Mouse (Mus musculus) kidney, postnatal 0 days (tissue): Measurements from ENCODE around the gene Tmem270. TPM values are rescaled to one million over a fixed set of nuclear protein-coding genes. Genes with fewer than 3 reads are reported as not detected.
"Not testable (repeated sequence)": the region's sequence is repeated elsewhere in the genome, so short reads cannot be mapped to it uniquely, and the experiment has no call there.

Experiments
- ATAC-seq: fragments of 200-750 bp; cut with Nextera tagmentation; replicated peaks from 2 replicates; pipeline ENCODE4 v1.8.0; 2017; ENCODE audit warnings: low read depth, moderate number of reproducible peaks, moderate TSS enrichment, moderate library complexity; ENCODE audit not compliant: low FRiP score
- DNase-seq: peaks from one replicate; pipeline ENCODE4 v3.0.0-alpha.2; 2016; ENCODE audit warnings: low spot score
- H3K27ac ChIP-seq: fragments of 300-500 bp; sonication (generic); 2 replicates; pipeline ENCODE4 v1.5.1; 2014; ENCODE audit warnings: mild to moderate bottlenecking
- H3K27me3 ChIP-seq: fragments of 300-500 bp; sonication (generic); 2 replicates; pipeline ENCODE4 v1.6.1; 2014; ENCODE audit warnings: low read length, mixed read lengths; ENCODE audit not compliant: insufficient read depth
- H3K36me3 ChIP-seq: fragments of 300-500 bp; sonication (generic); 2 replicates; pipeline ENCODE4 v1.6.1; 2014; ENCODE audit warnings: low read length, mixed read lengths; ENCODE audit not compliant: insufficient read depth
- H3K4me1 ChIP-seq: fragments of 300-500 bp; sonication (generic); replicated peaks from 2 replicates; pipeline ENCODE4 v1.6.1; 2014; ENCODE audit warnings: antibody characterized with exemption, low read length, mixed read lengths; ENCODE audit not compliant: insufficient read depth
- H3K4me2 ChIP-seq: fragments of 300-500 bp; sonication (generic); 2 replicates; pipeline ENCODE4 v1.6.1; 2014; ENCODE audit warnings: mild to moderate bottlenecking, low read length, moderate library complexity, mixed read lengths
- H3K4me3 ChIP-seq: fragments of 300-500 bp; sonication (generic); replicated peaks from 2 replicates; pipeline ENCODE4 v1.5.1; 2014; ENCODE audit warnings: low read depth, low read length
- H3K9ac ChIP-seq: fragments of 300-500 bp; sonication (generic); 2 replicates; pipeline ENCODE4 v1.6.1; 2014; ENCODE audit warnings: low read depth, low read length
- H3K9me3 ChIP-seq: fragments of 300-500 bp; sonication (generic); replicated peaks from 2 replicates; pipeline ENCODE4 v1.6.1; 2016; ENCODE audit warnings: low read length, inconsistent platforms, mixed read lengths
- CTCF ChIP-seq: IDR thresholded peaks from 2 replicates; pipeline ENCODE4 v1.5.1; 2016; ENCODE audit warnings: antibody characterized with exemption, low read depth, mild to moderate bottlenecking, moderate library complexity
- WGBS: fragments of 180-500 bp; shearing (Covaris S2); extraction: QIAGEN DNeasy Blood & Tissue Kit; methylation state at CpG from one replicate; pipeline ENCODE4 v1.1.7; 2014; 5-methylcytosine and 5-hydroxymethylcytosine counted together
- polyA plus RNA-seq: library from polyadenylated mRNA; unstranded; fragments of >200 nt; fragmentation: Nextera tagmentation; extraction: Ambion mirVana; gene quantifications from 2 replicates; pipeline ENCODE4 v1.2.1, GENCODE M21; 2015

Gene Tmem270
- polyA plus RNA-seq, 1 experiment from 2014 or later, result not detected

- ATAC-seq, result no peak
- DNase-seq, result no peak
- 82% methylated on average over 3 of the region's 3 CpGs for WGBS
These were observed 32.5 kb upstream of the Tmem270 start for GRCm38 (mm10) chr5:134939069-134939468.

GRCm38 (mm10) chr5:134936626-134937185 lies 30.2 kb upstream of the Tmem270 start:
- Histone ChIP-seq H3K27ac (no peak overlapping the region), H3K9ac (no peak overlapping the region), H3K4me2 (no peak overlapping the region), H3K4me3 (no peak overlapping the region), H3K27me3 (no peaks in the 10 kb centered on the region), H3K9me3 (no peaks in the 10 kb centered on the region), H3K4me1 (no peaks in the 10 kb centered on the region), H3K36me3 (peaks cover 8% of the 10 kb centered on the region; the same call in 1 of the 2 replicates)
- ATAC-seq (no peak), DNase-seq (no peak)
- TF ChIP-seq CTCF, result no peak
- WGBS, result 86% methylated on average over 6 of the region's 6 CpGs

More at GRCm38 (mm10) chr5:134939069-134939468, 32.5 kb upstream of the Tmem270 start:
- no peaks in the 10 kb centered on the region for H3K4me1 ChIP-seq
- H3K4me3 ChIP-seq, result no peak overlapping the region
- no peak overlapping the region for H3K27ac ChIP-seq
- H3K27me3 ChIP-seq, result no peaks in the 10 kb centered on the region
- no peak overlapping the region for H3K4me2 ChIP-seq
- TF ChIP-seq CTCF, result no peak
- H3K36me3 ChIP-seq, result peaks cover 6% of the 10 kb centered on the region; the same call in 1 of the 2 replicates
- no peak overlapping the region for H3K9ac ChIP-seq
- H3K9me3 ChIP-seq, result no peaks in the 10 kb centered on the region

DNA sequence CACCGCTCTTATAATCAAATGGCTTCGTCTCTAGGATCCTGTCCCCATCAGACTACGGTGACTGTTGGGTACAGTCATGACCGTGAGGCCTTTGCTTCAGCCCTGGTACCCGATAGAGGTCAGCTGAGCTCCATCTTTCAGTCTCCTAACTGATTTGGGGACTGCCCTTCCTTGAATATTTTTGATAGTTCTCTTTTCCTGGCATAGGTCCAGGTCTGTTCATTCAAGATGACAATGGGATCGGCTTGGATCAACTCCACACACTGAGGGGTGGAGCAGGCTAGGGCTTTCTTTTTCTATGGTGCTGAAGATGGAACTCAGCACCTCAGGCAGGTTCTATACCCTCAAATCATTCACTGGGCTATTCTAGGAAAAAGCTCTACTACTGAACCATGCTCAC lies 29.5 kb upstream of the Tmem270 start:
- Histone ChIP-seq H3K4me3 (no peak overlapping the region), H3K4me2 (no peak overlapping the region), H3K9ac (no peak overlapping the region), H3K27me3 (no peaks in the 10 kb centered on the region), H3K9me3 (no peaks in the 10 kb centered on the region), H3K4me1 (no peaks in the 10 kb centered on the region), H3K36me3 (peaks cover 8% of the 10 kb centered on the region; the same call in 1 of the 2 replicates), H3K27ac (no peak overlapping the region)
- ATAC-seq (no peak), DNase-seq (no peak)
- no peak for TF ChIP-seq CTCF
- 91% methylated on average over 6 of the region's 6 CpGs for WGBS

DNA sequence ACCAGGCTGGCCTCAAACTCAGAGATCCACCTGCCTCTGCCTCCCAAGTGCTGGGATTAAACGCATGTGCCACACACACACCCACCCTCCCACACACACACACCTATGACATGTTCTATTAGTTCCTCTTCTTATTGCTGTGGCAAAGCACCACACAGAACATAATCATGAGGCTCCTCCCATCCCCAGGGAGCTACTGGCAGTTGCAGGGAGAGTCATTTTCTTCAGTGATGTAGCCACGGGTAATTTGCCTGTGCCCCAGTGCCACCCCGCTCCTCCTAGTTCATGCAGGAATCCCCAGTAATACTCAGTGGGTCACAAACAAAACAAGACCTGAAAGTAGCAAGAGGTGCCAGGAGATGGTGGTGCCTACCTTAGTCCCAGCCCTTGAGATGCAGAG lies 28.1 kb upstream of the Tmem270 start:
- 90% methylated on average over 3 of the region's 3 CpGs for WGBS
- no peaks in the 10 kb centered on the region for H3K9me3 ChIP-seq
- TF ChIP-seq CTCF, result no peak
- no peak for ATAC-seq
- peaks cover 8% of the 10 kb centered on the region; the same call in 1 of the 2 replicates for H3K36me3 ChIP-seq
- no peak for DNase-seq
- H3K27me3 ChIP-seq, result no peaks in the 10 kb centered on the region
- no peak overlapping the region for H3K27ac ChIP-seq
- no peaks in the 10 kb centered on the region for H3K4me1 ChIP-seq
- no peak overlapping the region for H3K4me2 ChIP-seq
- no peak overlapping the region for H3K9ac ChIP-seq
- H3K4me3 ChIP-seq, result no peak overlapping the region

DNA sequence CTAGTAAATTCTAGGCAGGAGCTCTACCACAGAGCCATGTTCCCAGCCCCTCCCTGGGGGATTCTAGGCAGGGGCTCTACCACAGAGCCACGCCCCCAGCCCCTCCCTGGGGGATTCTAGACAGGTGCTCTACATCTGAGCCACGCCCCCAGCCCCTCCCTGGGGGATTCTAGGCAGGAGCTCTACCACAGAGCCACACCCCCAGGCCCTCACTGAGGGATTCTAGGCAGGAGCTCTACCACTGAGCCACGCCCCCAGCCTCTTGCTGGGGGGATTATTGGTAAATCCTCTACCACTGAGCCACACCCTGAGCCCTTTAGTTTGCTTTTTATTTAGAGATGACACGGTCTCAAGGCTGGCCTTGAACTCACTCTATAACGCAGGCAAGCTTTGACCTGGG lies 27.2 kb upstream of the Tmem270 start:
- not testable (repeated sequence) for H3K36me3 ChIP-seq, H3K27ac ChIP-seq

DNA sequence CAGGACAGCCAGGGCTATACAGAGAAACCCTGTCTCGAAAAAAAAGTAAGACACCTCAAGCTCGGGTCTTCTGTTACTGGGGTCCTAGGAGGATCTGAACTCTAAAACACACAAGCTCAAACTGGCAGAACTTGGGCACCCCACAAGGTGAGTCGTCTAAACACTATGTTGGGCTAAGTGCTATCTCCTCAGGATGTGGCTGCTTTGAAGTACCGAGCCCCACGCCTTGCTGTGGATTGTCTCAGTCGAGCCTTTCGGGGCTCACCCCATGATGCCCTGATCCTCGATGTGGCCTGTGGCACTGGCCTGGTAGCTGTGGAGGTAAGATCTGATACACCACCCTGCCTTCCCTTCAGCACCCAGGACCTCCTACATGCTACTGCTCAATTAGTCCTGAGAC lies 26.7 kb upstream of the Tmem270 start:
- TF ChIP-seq CTCF, result no peak
- Histone ChIP-seq H3K4me1 (no peaks in the 10 kb centered on the region), H3K9ac (no peak overlapping the region), H3K9me3 (no peaks in the 10 kb centered on the region), H3K27ac (no peak overlapping the region), H3K36me3 (peaks cover 8% of the 10 kb centered on the region; the same call in 1 of the 2 replicates), H3K4me2 (peak overlapping the region; percentile 79; the same call in 1 of the 2 replicates), H3K4me3 (no peak overlapping the region), H3K27me3 (no peaks in the 10 kb centered on the region)
- WGBS, result 91% methylated on average over 8 of the region's 8 CpGs
- DNase-seq (no peak), ATAC-seq (no peak)

More for the DNA sequence above, 27.2 kb upstream of the Tmem270 start:
- H3K9ac ChIP-seq, H3K27me3 ChIP-seq, DNase-seq, H3K4me1 ChIP-seq, H3K4me2 ChIP-seq, ATAC-seq, H3K9me3 ChIP-seq, H3K4me3 ChIP-seq: not testable (repeated sequence)
- WGBS, result 94% methylated on average over 5 of the region's 5 CpGs

GRCm38 (mm10) chr5:134932903-134933276 lies 26.4 kb upstream of the Tmem270 start:
- Histone ChIP-seq H3K27me3 (no peaks in the 10 kb centered on the region), H3K4me3 (peak overlapping the region; percentile 63), H3K4me1 (no peaks in the 10 kb centered on the region), H3K9me3 (no peaks in the 10 kb centered on the region), H3K4me2 (peak overlapping the region; percentile 79), H3K27ac (peak overlapping the region; percentile 87), H3K36me3 (peaks cover 8% of the 10 kb centered on the region; the same call in 1 of the 2 replicates), H3K9ac (peak overlapping the region; percentile 68)
- 47% methylated on average over 9 of the region's 9 CpGs for WGBS
- DNase-seq, result peak; percentile 65
- peak; percentile 55 for ATAC-seq
- peak; percentile 57 for TF ChIP-seq CTCF
